Mouse (Mus musculus) lung, postnatal 0 days (tissue): ENCODE results near the gene Gm10134.

Source experiments
- CTCF ChIP-seq: IDR thresholded peaks from 2 replicates; pipeline ENCODE4 v1.5.1; 2016; ENCODE audit warnings: antibody characterized with exemption, mild to moderate bottlenecking
- EP300 ChIP-seq: IDR thresholded peaks from 2 replicates; pipeline ENCODE4 v1.6.1; 2016; ENCODE audit warnings: antibody characterized with exemption, mild to moderate bottlenecking, control low read depth

DNA sequence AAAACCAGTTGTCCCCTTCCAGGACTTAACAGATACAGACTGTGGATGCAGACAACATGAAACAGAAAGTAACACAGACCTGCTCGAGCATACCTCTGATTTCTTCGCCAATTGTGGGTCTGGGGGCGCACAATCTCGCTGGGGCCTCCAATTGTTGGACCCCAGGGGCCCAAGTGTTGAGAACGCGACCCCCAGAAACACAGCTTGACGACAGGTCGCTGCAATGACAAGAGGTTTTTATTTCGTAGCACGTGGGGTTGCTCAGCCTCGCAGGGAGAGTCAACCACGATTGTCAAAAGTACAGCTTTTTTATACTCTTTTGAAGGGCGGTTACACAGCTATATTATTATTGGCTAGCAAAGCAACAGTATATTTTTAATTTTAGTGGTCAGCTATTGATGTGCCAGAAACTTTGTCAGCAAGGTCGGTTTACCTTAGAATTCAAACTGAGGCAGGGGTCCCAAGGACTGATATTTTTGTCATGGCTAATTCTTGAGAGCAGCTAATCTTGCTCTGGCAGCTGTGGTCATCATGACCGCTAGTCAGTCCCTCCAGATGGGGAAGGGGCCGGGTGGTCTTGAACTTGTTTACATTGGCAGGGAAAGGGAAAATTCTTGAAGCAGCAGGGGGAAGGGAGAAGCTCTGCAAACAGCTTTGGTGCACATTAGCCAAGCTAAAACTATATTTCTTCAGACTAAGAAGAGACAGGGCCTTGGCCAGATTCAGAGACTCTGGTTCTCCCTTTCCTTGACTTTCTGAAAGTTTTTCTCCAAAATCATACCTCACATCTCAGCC lies 9.9 kb upstream of the Gm10134 start:
- TF ChIP-seq CTCF (no peak), EP300 (no peak)
